ENCODE assay signal across 16 mouse cellular contexts in the genomic region with DNA sequence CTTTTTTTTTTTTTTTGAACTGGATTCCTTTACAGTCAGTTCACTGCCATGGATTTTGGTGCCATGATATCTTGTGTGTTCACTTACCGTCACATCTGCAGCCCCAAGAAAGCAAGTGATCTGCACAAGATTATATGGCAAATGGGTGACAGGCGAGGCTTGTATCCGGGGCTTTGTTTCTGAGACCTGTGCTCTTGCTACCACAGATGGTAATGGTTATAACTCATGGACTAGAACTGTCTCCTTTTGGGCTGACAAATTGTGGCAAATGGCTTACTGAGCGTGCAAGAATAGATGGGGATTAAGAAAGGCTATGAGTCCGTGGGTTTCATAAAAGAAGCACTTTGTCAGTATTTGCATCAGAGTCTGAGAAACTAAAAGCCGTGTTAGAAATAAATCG.
"Had no signal": no experiment of that assay in that cellular context is flagged by ENCODE, and none has a peak within 500 bp of the region (broad histone marks: within the 10 kb centered on the region; RNA-seq: fewer than 3 reads in every experiment).

No protein-coding gene starts in this region.

- H3K36me3 ChIP-seq: liver, embryonic 15.5 days; neural tube, embryonic 13.5 days had no signal

- H3K9me3 ChIP-seq: liver, embryonic 15.5 days; neural tube, embryonic 13.5 days had no signal

- H3K4me2 ChIP-seq: liver, embryonic 11.5 days; liver, embryonic 15.5 days; midbrain, embryonic 11.5 days; neural tube, embryonic 13.5 days had no signal

- H3K9ac ChIP-seq: liver, embryonic 15.5 days; neural tube, embryonic 13.5 days had no signal

- H3K27ac ChIP-seq: kidney, postnatal 0 days; layer of hippocampus, adult 2 months; left cerebral cortex, adult 2 months; liver, embryonic 15.5 days; neural tube, embryonic 13.5 days had no signal

- DNase-seq: kidney, adult 8-10 months; kidney, postnatal 36 days; lung, adult 2 months; lung, postnatal 4 days; right cerebral cortex, postnatal 25 days; thymus, postnatal 14 days had no signal

- H3K27me3 ChIP-seq: liver, embryonic 15.5 days; neural tube, embryonic 13.5 days had no signal

- ATAC-seq: intestine, postnatal 0 days; lung, postnatal 0 days; midbrain, embryonic 16.5 days had no signal

- H3K4me3 ChIP-seq: layer of hippocampus, adult 2 months; left cerebral cortex, adult 2 months; liver, embryonic 15.5 days; neural tube, embryonic 13.5 days had no signal

- H3K4me1 ChIP-seq: liver, embryonic 15.5 days; neural tube, embryonic 13.5 days had no signal
